Mouse (Mus musculus): Measurements from ENCODE around the gene Limk2.

DNA sequence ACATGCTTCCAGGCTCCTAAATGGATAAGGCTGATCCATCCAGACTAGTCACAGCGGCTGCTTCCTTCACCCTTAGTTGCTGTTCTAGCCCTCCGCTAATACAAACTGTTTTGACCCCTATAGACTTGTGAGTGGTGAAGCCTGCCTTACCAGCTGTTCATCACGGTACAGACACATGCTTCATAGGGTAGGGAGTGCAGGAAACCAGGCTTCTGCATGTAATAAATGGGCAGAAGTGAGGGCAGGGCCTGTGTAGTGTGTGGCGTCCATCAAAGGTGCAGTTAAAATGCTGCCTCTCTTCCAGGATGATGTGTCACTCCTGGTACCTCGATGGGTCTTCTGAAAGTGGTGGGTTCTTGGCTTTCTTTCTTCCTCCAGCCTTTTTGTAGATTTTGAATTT lies 71.0 kb downstream of the Limk2 start:
- no peak for TF ChIP-seq CTCF (IDR thresholded peaks at IDR 0.05; ENCODE audit: control insufficient read depth, insufficient read depth, insufficient read length)
- no peak for TF ChIP-seq MAX (IDR thresholded peaks at IDR 0.05)
- TF ChIP-seq MYOG (IDR thresholded peaks at IDR 0.05; ENCODE audit: control insufficient read depth, extremely low read depth, insufficient read length) = no peak
